Mouse (Mus musculus): Measurements from ENCODE around the gene Fam120a.

The Fam120a gene

DNA sequence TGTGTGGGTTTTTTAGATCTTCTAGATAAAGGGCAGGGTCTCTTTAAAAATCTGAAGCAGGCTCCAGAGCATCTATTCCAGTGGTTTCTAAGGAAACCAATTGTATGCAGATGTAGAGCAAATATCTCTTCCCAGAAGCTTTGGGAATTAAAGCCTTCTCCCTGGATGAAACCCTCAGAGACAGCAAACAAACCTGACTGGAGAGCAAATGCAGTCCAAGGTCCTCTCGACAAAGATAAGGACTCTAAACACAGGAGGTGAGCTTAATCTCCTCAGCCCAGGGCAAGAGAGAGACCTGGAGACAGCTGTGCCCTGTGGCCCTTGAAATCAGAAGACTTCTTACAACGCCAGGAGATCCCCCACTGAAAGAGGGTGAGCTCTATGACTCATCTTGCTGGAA lies 114.3 kb downstream of the Fam120a start:
- DNase-seq (ENCODE audit: low spot score in 2 of 2): no peak

- no peak for DNase-seq (ENCODE audit: low spot score in 2 of 2)
Measured at GRCm38 (mm10) chr13:48852859-48853258, 115.0 kb downstream of the Fam120a start.

DNA sequence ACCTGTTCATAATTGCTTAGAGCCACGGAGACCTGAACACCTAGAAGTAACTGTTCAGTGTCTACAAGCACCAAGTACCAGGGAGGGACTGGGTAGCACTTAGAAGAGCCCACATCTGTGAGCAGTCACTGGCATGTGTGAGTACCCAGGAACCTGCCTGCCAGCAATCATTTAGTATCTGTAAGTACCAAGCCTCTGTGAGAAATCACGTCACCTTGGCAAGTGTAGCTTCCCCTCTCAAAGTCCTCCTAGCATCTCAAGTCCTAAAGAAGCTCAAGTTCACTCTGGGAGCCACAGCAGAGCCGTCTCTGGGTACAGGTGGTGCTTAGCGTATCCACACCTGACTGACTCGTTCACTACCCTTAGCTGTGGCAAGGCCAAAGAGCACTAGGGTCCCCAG lies 116.1 kb downstream of the Fam120a start:
- DNase-seq (ENCODE audit: low spot score in 2 of 2): no peak

DNA sequence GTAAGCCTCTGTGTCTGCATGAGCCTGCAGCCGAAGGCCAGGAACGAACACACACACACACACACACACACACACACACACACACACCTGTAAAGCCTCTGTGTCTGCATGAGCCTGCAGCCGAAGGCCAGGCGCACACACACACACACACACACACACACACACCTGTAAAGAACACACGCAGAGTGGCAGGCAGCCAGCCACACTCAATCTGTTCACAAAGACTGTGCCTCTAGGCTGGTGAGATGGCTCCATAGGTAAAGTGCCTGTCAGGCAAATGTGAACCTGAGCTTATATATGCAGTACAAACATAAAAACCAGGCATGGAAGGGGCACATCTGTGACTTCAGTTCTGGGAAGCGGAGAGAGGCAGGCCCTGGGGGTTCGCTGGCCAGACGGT lies 117.0 kb downstream of the Fam120a start:
- no peak for DNase-seq (ENCODE audit: low spot score in 2 of 2)

- DNase-seq (ENCODE audit: low spot score in 2 of 2): no peak
Measured at GRCm38 (mm10) chr13:48850326-48850725, 117.5 kb downstream of the Fam120a start.

- DNase-seq (ENCODE audit: low spot score in 2 of 2): no peak
Measured at GRCm38 (mm10) chr13:48849155-48849554, 118.7 kb downstream of the Fam120a start.

- DNase-seq (ENCODE audit: low spot score in 2 of 2): no peak
Measured at GRCm38 (mm10) chr13:48845308-48845707, 122.5 kb downstream of the Fam120a start.

DNA sequence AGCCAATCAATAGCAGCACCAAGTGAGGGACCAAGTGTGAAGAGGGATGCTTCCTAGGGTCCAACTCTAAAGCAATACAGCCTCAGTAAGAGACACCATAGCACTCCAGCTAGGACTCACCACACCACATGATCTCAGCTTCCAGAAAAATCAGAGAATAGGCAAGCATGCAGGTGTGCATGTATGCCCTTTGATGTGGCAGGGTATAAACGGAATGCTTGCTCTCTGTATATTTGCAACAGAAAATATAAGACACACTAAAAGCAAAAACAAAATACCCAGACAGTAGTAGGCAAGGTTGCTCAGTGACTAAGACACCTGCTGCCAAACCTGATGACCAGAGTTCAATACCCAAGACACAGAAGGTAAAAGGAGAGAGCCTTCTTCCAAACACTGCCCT lies 124.3 kb downstream of the Fam120a start:
- DNase-seq (ENCODE audit: low spot score in 2 of 2): no peak

GRCm38 (mm10) chr13:48841905-48842592 lies 125.8 kb downstream of the Fam120a start:
- no peak for DNase-seq (ENCODE audit: low spot score in 2 of 2)

DNA sequence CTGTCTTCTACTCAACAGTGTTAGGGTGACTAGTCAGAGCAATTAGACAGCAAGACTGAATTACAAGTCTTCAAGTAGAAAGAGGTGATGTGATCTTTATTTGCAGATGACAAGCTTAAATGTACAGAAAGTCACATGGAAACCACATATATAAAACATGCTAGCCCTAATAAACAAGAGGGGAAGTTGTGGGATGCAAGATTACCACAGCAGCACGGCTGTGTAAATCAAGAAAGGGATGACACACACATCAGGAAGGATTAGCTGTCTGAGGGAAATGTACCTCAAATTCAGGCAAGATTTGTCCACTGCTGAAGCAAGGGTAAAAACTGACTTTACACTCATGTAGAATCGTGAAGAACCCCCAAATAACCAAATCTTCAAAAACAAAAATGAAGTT lies 129.5 kb downstream of the Fam120a start:
- DNase-seq (ENCODE audit: low spot score in 2 of 2): no peak

- DNase-seq (ENCODE audit: low spot score in 2 of 2): no peak
Measured at GRCm38 (mm10) chr13:48837537-48837936, 130.3 kb downstream of the Fam120a start.

DNA sequence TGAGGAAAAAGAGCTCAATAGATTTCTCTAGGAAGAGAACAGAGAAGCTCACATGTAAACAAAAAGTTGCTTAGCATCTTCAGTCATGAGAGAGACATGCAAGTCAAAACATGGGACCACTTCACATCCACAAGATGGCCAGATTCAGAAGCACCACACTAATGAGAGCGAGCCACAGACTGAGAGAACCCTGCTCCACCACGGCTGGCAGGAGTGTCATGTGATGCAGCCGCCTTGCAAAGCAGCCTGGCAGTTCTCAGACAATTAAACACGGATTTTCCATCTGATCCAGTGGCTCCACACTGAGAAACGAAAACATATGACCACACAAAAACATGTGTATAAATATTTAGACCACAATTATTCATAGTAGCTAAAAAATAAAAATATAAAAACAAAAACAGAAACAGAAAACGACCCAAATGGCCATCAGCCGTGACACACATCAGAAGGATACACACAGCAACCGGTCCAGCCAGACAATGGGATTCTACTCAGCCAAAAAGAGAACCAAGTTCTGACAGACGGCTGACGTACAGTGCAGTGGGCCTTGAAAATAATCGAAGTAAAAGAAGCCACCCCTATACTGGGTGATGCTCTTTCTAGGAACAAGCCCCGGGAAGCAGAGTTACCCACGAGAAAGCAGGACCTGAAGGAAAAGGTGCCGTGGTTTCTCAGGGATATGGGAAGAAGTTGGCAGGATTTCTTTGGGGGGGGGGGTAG lies 137.1 kb downstream of the Fam120a start:
- no peak for DNase-seq (ENCODE audit: low spot score in 2 of 2)

- no peak for DNase-seq (ENCODE audit: low spot score in 2 of 2)
Measured at GRCm38 (mm10) chr13:48829780-48830179, 138.0 kb downstream of the Fam120a start.

All from right cerebral cortex, postnatal 36 days (tissue).